Mouse (Mus musculus) brain, adult 10 weeks (tissue): ENCODE results near the gene Ydjc. TPM values are rescaled to one million over a fixed set of nuclear protein-coding genes. Genes with fewer than 3 reads are reported as not detected.

ENCODE experiments used
- polyA plus RNA-seq: library from polyadenylated mRNA; stranded (reverse); fragments of 350-450 nt; fragmentation: Illumina TruSeq; extraction: RNeasy Lipid Tissue Mini Kit (QIAGEN cat#74804); gene quantifications from one replicate; pipeline ENCODE4 v1.2.3, GENCODE M21; 2015; ENCODE audit warnings: low read depth, low replicate concordance

Gene Ydjc
- polyA plus RNA-seq: 20.9 TPM

DNA sequence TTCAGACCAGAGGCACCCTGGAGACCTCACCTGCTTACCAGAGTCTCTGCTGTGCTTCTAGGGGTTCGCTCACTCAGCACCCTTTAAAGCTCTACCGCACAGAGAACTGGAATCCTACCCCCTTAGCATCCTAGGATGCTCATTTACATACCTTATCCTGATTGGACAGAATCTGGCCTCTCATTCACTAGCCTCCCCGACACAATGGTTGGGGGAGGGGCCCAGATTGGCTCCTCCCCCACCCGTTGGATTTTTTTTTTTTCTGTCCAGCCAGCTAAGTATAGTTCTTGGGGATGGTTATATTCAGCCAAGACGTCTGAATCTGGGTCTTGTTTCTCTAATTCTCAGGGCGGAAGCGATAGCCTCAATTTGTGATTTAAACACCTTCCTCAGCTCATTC, at the start of gene Ydjc:
Gene Ydjc, plus strand, starts transcription at position 283 of the 400 bp plus-strand sequence.

DNA sequence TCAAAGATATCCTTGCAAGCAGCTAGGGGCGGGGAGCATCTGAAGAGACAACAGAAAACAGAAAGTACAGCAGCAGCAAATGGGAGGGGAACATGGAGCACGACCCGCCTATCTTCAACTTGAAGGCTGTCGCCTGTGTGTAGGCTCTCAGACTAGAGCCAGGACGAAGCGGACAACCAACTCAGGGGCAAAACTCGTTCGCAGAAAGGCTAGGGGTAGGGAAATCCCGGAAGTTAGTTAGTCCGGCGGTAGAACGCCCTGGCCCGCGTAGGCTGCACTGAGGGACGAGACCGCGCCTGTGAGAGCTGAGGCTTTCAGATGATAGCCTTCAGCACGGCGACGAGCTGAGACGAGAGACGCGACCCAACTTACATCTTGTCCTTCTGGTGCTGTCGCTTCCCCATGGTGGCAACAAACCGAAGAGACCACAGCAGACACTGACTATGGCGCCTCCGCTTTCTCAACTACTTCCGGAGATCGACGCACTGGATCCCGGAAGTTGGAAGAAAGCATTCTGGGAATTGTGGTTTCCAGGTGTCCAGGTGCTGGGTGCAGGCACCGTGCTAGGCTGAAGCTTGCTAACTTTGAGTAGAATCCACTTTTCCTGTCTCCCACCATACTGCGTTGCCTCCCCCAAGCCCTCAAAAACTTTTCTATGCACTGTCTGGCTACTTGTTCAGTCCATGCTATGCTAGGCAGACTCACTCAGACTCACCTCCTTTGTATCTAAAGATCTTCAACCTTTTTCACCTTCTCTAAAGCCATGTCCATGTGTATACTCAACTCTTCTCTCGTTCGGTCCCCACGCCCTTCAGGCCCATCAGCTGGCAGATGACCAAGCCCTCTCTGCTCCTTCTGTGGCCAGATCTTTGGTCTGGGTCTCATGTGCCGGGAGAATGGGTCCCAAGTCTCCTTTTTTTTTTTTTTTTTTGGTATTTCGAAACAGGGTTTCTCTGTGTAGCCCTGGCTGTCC, 33.4 kb upstream of the Ydjc start, which contains the start of gene Ppil2:
Gene Ppil2, minus strand, starts transcription at position 487 of the 973 bp plus-strand sequence.

DNA sequence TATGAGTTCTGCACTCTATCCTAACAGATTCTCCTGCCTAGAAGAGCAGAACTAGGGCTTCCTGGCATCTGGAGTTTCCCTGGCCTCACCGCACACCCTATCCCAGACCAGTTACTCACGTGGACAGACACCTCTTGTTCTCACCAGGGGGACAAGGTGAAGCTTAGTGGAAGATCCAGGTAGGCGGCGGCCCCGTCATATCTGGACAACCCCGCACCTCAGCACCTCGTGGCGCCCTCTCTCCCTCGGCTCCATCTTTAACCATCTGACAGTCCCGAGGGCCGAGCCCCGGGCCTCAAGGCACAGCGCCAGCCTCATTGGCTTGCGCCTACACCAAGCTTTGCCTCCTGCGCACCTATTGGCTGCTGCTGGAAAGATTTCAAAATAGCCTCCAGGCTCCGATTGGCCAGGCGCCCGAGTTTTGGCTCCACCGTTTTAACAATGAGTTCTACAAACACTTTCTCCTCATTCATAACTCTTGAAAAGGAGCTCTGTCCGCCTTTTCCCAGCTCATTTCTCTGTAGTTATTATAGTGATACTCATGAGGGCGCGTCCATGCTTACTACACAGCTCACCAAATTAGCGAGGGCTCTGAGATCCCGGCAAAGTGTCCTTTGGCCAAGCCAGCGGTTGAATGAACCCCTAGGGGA, 19.4 kb upstream of the Ydjc start, which contains the start of gene 2610318N02Rik:
Gene 2610318N02Rik, minus strand, starts transcription at position 297 of the 650 bp plus-strand sequence.

DNA sequence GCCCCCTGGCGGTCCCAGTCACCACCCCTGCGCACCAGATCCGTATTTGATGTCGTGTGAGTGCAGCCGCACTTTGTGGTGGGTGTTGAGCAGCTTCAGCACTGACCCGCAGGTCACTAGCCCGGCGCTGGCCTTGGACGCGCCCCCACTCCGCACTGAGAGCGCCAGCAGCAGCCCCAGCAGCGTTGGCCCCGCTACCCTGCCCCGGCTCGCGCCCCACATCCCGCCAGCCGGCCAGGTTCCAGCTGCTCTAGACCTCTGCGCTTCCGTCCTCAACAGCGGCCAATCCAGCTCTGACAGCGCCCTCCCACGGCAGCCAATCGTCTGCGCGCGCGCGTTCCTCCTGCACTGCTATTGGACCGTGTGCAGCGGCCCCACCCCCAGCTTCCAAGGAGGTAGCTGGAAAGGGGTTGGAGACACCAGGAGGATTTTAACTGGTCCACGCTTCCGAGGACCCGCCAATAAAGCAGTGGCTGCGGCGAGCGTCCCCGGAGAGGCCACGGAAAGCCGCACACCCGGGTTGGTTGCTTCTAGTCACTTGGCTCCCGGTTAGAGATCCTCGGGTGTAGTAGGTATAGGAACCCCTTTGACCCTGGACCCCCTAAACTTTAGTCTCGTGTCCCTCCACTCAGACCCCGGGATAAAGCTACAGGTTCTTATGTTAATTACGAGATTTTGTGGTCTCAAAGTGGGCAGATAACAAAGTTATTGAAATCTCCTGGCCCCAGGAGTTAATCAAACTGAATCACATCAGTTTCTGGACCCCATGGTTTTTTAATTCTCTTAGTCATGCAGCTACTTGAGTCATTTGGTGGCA, 12.1 kb upstream of the Ydjc start, which contains the start of gene Sdf2l1:
Gene Sdf2l1, minus strand, starts transcription at position 295 of the 817 bp plus-strand sequence.

GRCm38 (mm10) chr16:17146772-17147235, 2.4 kb downstream of the Ydjc start, which contains the start of gene Ccdc116:
TSS of gene Ccdc116 (minus strand) at chr16:17147229.

GRCm38 (mm10) chr16:17202549-17202948, 58.1 kb downstream of the Ydjc start, which contains the start of gene Ube2l3:
TSS of gene Ube2l3 (minus strand) at chr16:17202649.

DNA sequence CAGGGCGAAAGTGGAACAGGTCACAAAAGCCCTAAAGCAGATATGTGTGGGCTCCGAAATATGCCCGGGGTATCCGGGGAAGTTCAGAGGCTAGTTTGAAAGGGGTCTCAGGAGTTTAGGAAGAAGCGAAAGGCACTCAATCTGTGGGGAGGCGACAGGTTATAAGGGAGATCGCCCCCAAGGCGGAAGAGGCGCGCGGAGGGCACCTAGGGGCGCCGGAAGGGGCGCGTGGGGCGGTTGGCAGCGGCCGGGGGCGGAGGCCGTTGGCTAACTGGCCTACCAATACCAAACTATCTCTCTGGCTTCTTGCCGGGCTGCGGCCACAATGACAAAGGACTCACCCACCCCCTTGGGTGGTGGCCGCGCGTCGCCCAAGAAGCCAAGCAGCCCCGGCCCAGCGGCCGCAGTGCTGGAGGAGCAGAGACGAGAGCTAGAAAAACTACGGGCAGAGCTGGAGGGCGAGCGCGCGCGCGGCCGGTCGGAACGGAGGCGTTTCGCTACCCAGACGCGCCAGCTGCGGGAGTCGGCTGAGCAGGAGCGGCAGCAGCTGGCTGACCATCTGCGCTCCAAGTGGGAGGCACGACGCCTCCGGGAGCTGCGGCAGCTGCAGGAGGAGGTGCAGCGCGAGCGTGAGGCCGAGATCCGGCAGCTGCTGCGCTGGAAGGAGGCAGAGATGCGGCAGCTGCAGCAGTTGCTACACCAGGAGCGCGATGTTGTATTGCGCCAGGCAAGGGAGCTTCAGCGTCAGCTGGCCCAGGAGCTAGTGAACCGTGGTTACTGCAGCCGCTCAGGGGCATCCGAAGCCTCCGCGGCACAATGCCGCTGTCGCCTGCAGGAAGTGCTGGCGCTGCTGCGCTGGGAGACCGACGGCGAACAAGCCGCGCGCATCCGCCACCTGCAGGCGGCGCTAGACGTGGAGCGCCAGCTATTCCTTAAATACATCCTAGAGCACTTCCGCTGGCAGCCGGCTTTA, 64.3 kb downstream of the Ydjc start, which contains the start of gene Rimbp3:
Gene Rimbp3, plus strand, starts transcription at position 215 of the 973 bp plus-strand sequence.

Other genes with a start within 250 kb of the Ydjc start
- 40.1 TPM for gene Ppm1f, start 248.2 kb upstream of the Ydjc start, polyA plus RNA-seq
- gene Mapk1, start 161.2 kb upstream of the Ydjc start, polyA plus RNA-seq: 387 TPM
- 26.7 TPM for gene Ypel1, start 74.9 kb upstream of the Ydjc start, polyA plus RNA-seq
- gene Ppil2, start 33.4 kb upstream of the Ydjc start, polyA plus RNA-seq: 99.5 TPM
- gene 2610318N02Rik, start 19.5 kb upstream of the Ydjc start, polyA plus RNA-seq: 2.1 TPM
- 27.5 TPM for gene Sdf2l1, start 12.2 kb upstream of the Ydjc start, polyA plus RNA-seq
- 2.4 TPM for gene Ccdc116, start 2.6 kb downstream of the Ydjc start, polyA plus RNA-seq
- 161 TPM for gene Ube2l3, start 58.0 kb downstream of the Ydjc start, polyA plus RNA-seq
- 1.5 TPM for gene Rimbp3, start 64.0 kb downstream of the Ydjc start, polyA plus RNA-seq
- gene Hic2, start 89.0 kb downstream of the Ydjc start, polyA plus RNA-seq: 3.7 TPM
- 138 TPM for gene Tmem191c, start 131.5 kb downstream of the Ydjc start, polyA plus RNA-seq
- 5.0 TPM for gene Serpind1, start 186.8 kb downstream of the Ydjc start, polyA plus RNA-seq